Mouse (Mus musculus) CD8-positive naive resting alpha-beta T cell, adult 2 months (primary cell): Measurements from ENCODE around the gene Mepce.
A peak's percentile ranks its signal among the peaks of the same experiment; 100 is the strongest.

Experiments
- DNase-seq, 2 experiments: peaks; one replicate each; pipeline ENCODE4 v3.0.0; 2022; ENCODE audit warnings: low read depth in 2 of 2, low spot score in 2 of 2

Gene Mepce

DNA sequence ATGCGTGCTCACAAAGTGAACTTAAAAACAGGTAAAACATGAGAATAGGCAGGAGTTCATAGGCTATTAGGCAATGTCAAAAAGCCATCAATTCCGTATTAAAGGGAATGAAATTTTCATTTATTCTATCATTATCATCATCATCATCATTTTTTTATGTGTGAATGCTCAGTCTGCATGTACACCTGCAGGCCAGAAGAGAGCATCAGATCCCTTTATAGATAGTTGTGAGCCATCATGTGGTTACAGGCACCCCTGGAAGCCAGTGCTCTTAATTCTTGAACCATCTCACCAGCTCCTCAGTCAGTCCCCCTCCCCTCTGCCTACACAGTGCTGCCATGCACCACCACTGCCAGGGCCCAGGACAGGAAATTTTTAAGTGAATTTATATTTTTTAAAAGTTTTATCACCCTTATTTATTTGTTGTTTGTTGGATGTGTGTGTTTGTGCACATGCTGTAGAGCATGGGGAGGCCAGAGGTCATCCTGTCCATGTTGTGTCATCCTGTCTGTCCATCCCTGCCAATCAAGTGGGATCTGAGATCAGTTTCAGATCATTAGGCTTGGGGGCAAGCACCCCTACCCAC lies 1.6 kb upstream of the Mepce start:
- no peak for DNase-seq

DNA sequence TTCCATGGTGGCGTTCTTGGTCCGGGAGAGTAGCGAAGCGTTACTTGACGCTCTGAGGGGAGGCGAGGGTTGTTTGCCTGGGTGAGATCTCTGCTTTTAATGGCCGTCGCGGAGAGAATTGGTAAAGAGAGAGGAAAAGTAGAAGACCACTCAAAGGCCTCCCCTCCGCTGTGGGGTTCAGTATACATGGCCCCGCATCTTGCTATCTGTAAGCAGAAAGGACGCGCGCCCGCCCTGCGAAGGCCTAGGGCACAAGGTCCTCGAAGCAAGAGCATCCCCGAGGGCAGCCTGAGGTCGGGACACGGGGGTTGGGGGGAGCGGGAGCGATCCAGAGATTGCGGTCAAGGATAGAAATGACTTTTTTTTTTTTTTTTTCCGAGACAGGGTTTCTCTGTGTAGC lies 716 bp upstream of the Mepce start:
- no peak for DNase-seq

DNA sequence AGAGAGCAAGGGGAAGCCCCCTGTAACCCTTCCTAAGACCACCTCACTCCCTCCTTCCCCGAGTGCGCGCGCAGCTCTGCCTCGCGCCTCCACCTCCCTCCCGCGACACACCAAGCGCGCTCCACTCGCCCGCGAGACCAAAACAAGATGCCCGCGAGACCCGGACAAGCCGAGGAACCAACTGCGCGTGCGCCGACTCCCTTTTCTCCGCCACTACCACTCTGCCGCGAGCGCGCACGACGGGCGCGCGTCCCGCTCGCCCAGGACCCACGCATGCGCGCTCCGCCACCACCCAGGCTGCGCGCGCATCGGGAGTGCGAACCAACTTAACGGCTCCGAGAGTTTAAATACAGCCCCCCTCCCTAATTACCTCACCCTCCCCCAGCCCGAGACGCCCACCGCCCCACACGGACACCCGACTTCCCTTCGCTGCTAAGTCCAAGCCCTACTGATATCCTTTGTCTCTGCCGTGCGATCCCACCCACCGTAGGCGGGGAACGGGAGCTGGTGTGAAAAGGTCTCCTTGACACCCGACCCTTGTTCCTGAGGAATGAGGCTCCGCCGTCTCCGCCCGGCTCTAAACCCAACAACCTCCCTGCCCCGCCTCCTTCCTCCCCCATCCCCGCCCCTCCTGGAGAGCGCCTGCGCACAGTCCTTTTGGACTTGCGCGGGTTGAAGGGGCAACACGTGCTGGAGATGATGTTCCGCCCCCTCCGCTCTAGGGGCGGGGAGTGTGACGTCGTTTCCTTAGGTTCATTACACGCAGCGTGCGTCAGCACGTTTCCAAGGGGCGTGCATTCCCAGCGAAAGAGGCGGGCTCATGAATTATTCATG lies 1.1 kb downstream of the Mepce start:
- peak; percentile 97 to 98 for DNase-seq

DNA sequence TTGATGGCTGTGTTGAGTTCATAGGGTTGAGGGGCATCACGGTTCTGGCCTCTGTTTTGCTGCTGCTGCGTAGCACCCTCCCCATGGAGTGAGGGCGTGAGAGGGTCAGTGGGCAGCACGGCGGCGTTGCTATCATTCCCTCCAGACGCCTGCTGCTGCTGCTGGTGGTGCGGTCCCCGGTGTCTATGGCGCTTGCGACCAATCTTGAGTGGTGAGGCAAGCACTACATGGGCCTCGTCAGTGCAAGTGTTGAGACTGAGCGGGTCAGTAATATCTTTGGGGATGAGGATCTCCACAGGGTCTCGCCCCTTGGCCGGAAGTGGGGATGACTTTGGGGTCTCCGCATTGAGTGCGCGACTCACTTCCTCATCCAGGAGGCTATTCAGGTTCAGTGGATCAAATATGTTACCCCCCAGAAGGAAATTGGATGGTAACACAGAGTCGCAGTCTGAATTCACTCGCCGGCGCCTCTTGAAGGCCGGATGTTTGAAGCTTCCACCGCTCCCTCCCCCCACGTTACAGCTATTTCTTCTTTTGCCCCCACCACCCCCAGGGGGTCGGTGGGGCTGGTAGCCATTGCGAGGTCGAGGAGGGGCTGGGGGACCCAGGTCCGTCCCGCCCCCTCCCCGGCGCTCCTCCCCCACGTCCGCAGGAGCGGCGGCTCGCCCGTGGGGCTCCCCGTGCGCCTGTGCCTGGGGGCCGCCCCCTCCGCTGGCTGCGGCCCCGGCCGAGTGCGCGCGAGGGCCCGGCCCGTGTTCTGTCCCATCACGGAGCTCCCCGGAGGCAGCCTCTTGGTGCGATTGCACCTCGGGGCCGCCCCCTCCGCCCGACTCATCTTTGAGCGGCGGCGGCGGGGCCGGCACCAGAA lies 2.1 kb downstream of the Mepce start:
- peak in 1 of 2 experiments; percentile 36 for DNase-seq

DNA sequence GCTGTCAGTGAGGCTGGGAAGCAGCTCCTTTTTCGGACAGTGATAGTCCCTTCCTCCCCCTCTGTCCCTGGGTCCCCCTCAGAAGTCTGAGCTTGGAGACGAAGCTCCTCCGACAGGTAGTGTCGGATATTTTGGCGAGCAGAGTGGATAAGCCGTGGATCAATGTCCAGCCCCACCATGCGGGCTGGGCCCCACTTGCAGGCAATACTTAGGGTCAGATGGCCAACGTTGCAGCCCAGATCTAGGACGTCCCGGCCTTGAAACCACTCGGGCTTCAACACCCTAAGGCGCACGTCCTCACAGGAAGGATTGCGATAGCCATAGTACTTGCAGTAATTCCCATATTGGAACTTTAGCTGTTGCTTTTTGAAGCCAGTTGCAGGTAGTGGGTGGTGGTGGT lies 2.9 kb downstream of the Mepce start:
- DNase-seq = no peak

DNA sequence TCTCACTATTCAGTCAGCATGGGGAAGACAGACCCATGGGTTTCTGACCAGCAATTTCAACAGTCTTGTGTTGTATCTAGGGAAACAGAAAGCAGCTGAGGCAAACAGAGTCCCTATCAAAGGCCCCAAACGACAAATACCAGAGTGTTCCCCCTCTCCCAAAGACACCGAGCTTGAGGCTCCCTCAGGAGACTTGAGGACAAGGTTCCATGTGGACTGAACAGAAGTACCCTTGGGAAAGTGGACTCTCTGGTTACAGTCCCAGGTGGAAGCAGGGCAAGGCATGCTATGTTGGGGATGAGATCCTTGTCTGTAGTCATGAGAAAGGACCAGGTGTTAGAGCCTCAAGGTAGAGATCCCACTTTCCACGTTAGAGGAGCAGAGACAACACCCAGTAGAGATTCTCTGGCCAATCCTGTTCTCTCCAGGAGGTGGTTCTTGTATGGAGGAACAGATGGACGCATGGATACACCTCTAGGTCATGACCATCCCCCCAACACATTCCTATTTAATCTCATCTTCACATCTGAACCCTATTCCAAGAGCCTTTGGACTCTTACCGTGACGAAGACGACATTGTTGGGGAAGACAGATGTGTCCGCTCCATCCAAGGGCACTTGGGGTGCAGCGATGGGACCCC lies 3.4 kb downstream of the Mepce start:
- DNase-seq = no peak

DNA sequence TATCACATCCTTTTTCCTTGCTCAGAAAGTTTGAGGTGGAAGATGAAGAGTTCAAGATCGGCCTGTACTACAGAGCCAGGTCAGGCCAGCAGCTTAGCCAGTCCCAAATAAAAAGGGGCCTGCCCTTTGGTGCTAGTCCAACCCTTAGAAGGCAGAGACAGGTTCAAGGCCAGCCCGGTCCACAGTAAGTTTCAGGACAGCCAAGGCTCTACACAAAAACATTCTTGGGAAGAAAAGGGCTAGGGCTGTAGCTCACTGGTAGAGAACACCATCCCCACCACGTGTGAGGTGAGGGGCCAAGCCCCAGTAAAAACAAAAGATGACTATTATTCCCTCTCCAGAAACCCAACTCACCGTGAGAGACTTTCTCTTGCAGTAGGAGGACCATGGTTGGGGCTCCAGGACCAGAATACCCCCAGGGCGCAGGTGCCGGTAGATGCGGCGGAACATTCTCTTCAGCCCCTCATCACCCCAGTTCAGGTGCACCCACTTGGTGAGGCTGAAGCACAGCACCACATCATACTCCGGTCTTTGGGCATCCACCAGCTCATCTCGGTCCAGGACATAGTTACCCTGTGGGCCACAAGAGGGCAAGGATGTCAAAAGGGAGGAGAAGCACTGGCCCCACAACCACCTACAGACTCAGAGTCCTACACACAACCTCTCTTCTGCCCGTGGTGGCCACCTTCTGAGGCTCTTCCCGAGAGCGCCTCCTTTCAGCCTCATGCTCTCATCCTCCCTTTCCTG lies 4.5 kb downstream of the Mepce start:
- DNase-seq = no peak

DNA sequence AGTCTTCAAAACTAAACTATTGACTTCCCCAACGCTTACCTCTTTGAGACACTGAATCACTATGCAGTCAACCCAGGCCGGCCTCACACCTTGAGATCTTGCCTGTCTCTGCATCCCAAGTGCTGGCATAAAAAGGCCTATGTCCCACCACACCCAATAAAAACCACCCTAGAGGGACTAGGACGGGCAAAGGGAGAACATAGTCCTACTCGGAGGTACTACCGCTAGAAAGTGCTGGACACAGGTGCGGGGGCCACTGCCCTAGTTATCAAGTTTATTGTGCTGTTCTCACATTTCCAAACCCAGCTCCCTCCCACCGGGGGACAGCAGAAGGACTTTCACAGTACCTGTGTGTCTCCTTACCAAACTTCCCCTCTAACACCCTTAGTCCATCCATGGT lies 5.8 kb downstream of the Mepce start:
- no peak for DNase-seq

DNA sequence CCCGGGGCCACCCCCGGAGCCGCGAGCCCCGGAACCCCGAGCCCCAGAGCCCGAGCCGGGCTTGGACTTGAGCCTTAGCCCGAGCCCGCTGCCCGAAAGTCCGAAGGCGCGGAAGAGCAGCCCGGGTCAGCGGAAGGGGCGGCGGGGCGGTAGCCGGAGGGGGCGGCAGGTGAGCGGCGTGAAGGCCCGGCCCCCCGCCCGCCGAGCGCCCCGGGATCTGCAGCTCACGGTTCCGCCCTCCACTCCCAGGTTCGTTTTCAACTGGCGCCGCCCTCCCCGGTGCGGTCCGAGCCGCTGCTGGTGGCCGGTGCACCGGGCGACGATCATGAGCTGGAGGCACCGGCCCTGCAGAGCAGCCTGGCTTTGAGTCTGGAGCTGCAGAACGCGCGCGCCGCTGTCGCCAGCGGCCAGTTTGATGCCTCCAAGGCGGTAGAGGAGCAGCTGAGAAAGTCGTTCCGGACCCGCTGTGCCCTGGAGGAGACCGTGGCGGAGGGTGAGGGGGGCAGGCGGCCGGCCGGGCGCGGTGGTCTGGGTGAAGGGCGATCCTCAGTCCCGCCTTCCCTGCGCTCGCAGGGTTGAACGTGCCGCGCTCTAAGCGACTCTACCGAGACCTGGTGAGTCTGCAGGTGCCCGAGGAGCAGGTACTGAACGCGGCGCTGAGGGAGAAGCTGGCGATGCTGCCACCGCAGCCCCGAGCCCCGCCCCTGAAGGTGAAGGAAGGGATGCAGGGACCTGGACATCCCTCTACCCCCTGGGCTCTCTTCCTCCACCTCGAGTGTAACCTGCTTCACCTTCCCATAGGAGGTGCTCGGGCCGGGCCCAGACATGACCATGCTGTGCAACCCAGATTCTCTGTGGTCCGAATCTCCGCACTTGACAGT lies 8.2 kb downstream of the Mepce start:
- DNase-seq = peak in 1 of 2 experiments; percentile 28

DNA sequence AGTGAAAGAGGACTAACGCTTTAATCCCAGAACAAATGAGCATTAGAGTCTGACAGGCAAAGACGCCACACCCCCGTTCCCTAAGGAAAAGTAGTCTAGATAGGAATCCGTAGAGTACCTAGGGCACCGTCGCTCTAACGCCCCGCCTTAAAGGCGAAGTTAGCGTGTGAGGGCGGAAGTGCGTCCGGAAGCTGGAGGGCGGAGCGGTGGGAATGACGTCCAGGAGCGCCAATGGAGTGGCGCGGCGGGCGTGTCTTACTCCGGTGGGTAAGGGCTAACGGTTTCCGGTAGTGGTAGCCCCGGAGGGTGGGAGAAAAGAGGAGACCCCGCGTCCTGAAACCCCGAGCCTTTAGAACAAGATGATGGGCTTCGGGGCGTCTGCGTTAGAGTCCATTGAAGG lies 8.8 kb downstream of the Mepce start, which contains the start of gene Ppp1r35:
Ppp1r35 (plus strand) TSS at position 215 of the 400 bp plus-strand sequence.
- DNase-seq = peak; percentile 84 to 88

DNA sequence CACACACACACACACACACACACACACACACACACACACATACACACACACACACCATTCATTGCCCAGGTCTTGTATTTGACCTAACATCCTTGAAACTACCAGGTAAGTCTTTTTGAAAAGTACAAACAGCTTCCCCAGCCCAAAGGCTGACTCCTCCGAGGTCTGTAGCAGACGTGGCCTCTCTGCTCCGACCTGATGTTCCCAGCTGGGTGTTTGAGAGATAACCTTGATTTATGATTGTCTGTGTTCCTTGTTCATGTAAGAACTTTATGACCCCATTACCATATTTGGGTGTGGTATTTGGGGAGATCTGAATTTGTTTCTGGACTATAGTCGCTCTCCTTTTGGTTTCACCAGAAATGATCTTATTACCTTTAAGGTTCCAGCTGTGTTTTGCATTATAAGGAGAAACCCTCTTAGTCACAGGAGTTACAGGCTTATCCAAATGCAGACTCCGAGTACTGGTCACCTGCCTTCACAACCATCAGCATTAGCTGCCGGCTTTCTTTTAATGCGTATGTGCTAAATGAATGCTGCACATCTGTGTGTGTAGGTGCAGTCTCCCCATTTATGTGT lies 10.1 kb downstream of the Mepce start:
- no peak for DNase-seq

DNA sequence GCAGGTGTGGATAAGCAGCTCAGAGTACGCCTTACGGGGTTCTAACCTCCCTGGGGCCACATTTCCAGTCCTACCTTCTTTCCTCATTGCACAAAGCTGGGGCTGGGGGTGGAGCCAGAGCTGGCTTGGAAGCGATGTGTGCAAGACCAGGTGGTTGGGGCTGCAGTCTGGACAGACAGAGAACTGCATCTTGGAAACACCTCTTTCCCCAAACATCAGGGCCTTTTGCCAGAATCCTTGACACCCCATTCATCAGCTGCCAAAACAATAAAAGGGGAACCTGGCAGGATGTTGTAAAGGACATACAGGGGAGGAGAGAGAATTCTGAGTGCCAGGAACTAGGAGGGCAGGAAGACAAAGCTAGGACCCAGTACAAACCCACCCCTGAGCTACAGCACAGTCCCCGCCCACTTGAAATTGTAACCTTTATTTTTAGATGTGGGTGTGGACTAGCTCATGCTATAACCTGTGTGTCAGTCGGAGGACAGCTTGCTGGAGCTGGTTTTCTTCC lies 11.0 kb downstream of the Mepce start:
- no peak for DNase-seq

DNA sequence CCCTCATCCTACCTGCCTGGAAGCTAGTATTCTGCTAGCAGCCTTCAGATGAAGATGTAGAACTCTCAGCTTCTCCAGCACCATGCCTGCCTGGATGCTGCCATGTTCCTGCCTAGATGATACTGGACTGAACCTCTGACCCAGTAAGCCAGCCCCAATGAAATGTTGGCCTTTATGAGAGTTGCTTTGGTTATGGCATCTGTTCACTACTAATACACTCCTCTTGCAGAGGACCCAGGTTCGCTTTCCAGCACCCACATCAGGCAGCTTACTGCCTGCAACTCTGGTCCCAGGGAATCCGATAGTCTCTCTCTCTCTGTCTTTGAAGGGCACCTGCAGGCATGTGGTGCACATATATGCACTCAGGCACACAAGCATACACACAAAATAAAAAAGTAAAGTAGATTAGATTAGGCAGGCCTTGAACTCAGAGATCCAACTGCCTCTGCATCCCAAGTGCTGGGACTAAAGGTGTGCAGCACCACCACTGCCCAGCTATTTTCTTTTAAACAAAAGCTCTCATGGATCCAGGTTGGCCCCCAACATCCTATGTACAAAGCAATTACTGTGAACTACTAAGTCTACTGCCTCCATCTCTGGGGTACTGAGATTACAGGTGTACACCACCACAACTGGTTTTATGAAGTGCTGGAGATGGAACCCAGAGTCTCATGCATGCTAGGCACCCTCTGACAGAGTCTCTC lies 11.7 kb downstream of the Mepce start:
- no peak for DNase-seq

DNA sequence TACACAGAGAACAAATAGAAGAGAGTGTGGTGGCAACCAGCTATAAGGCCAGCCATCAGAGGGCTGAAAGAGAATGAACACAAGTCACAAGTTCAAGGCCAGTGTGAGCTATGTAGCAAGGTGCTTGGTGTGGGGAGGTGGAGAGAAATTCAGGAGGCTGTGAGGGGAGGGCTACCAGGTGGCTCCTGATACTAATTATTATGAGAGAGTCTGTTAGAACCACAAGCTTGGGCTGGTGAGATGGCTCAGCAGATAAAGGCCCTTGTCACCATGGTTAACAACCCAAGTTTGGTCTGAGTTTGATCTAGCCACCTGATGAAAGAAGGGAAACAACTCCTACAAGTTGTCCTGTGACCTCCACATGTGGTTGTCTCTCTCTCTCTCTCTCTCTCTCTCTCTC lies 14.7 kb downstream of the Mepce start:
- no peak for DNase-seq

DNA sequence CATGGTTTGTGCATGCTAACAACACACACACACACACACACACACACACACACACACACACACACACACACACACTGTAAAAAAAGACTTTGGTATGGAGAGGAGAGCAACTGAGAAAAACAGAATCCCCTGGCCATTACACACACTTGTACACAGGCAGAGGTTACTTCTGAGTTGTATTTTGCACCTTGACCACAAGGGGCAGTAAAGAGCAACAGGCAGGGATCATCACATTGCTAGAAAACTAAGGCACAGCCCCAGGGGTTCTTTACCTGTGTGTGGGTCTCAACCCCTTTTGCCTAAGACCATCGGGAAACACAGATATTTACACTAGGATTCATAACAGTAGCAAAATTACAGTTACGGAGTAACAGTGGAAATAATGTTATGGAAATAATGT lies 16.7 kb downstream of the Mepce start:
- peak in 1 of 2 experiments; percentile 60 for DNase-seq

DNA sequence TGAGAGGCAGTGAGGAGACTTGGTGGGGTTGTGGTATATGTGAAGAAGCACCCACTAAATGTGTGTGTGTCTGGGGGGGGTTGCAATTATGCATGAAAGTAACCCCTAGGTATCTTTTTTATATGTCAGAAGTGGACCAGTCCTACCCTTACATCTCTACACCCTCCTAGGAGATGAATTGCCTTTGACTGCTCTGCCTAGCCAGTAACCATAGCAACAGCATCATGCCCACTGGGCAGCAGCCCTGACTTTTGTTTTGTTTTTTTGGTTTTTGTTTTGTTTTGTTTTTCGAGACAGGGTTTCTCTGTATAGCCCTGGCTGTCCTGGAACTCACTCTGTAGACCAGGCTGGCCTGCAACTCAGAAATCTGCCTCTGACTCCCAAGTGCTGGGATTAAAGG lies 19.0 kb downstream of the Mepce start:
- no peak for DNase-seq

DNA sequence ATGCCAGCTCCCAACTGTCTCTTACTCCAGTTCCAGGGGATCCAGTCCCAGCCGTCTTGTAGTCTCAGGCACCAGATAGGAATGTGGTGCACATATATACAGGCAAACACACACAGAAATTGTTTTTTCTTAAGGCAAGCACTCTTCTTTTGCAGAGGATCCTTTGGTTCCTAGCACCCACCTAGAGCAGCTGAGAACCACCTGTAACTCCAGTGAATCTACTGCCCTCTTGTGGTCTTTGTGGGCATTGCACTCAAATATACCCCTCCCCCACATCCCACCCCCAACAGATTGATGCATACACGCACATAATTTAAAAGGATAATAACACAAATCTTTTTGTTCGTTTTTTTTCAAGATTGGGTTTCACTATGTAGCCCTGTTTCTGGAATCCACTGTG lies 21.2 kb downstream of the Mepce start:
- DNase-seq = peak in 1 of 2 experiments; percentile 46

DNA sequence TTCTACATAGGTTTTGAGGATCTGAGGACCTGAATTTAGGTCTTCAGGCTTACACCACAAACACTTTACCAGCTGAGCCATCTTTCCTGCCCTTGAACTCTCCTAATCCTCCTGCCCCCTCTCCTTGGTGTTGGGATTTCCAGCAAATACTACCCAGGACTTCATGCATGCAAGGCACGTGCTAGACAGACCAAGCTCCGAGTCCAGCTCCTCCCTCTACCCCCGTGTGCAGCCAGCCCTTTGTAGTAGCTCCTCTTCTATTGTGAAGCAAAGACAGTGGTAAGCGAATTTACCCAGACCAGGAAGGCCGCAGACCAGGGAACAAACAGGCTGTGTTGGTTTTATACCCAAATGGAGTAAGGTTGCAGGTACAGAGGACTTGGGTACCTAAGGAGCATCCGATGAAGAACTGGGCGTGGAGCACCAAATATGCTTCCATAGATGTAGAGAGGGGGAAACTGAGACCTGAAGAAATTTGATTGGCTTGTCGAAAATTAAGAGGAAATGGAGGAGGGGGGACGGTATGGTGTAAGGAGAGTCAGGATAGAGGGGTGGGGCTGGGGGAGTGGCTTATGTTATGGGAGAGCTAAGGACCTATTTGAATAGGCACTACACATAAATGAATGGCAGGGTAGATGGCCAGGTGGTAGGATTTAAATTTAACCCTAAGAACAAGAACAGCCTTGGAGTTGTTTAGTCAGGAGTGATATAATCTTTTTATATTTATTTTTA lies 22.7 kb downstream of the Mepce start:
- DNase-seq = no peak
